Mouse (Mus musculus): Measurements from ENCODE around the gene Spindoc. TPM values are rescaled to one million over a fixed set of nuclear protein-coding genes. Genes with fewer than 3 reads are reported as not detected.

Gene Spindoc
- 48.2 and 49.2 TPM in 2 replicates for polyA plus RNA-seq (2012; rRNA removed)

DNA sequence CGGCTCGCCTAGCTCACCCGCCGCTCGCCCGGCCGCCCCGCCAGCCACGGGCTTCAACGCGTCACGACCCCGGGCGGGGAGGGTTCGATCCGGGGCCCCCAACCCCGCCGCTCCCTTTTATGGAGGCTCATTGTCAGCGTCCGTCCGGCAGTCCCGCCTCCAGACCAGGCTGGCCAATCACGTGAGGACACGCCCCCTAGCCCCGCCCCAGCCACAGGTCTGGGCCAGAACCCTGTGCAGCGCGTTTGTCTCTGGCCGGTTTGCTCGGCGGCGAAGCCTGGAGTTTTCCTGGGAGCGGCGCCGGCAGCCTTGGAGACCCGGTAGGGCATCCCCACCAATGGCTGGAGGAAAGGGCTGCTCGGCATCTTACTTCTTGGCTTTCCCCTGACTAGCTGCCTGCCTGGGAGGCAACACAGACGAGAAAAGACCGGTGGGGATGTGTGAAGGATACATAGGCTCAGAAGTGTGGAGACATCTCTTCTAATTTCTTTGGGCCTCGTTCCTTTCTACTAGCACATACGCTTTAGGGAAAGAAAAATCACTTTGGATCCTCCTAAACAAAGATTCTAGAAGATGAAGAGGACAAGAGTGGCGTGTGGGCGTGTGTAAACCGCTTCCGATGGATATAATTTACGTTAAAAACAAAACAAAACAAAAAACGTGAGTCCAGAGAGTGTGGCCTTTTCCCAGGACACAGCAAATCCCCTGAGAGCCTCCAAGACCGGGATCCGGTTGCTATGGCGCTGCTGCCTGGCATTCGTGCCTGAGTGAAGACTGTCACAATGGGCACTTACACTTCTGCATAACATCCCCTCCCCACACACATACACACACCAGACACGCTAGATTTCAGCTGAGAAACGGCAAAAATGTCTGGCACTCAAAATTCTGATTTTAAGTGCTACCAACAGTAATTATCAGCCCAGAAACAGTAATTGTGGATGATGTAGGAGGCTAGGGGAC, at the start of gene Spindoc:
Gene Spindoc (minus strand): TSS at position 92 of the 963 bp plus-strand sequence.
- peak; percentile 76 for TF ChIP-seq POLR2A (IDR thresholded peaks at IDR 0.05; ENCODE audit: borderline replicate concordance, extremely low read depth, insufficient read depth, insufficient read length, poor library complexity, severe bottlenecking)
- no peak for TF ChIP-seq CTCF (IDR thresholded peaks at IDR 0.05; ENCODE audit: borderline replicate concordance, extremely low read depth, insufficient read depth, insufficient read length)

DNA sequence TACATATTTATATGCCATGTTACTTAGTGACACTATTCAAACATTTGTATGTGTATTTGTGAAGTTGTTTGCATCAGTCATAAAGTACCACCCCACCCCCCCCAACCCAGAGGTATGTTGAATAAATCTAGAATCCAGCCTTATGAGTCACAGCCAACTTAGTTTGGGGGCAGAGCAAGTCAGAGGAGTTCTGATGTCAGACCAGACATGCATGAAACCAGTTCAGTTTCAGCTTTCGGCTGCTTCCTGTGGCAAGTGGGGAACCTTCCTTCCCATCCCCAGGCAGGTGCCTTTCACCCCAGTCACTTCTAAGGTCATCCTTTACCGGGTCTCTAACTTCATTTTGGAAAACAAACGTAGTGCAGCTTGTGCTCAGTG, 42.6 kb upstream of the Spindoc start:
- TF ChIP-seq CTCF (IDR thresholded peaks at IDR 0.05; ENCODE audit: borderline replicate concordance, extremely low read depth, insufficient read depth, insufficient read length): no peak
- no peak for TF ChIP-seq POLR2A (IDR thresholded peaks at IDR 0.05; ENCODE audit: borderline replicate concordance, extremely low read depth, insufficient read depth, insufficient read length, poor library complexity, severe bottlenecking)
- peak; percentile 22 for DNase-seq (ENCODE audit: low read depth)

More for the DNA sequence above, at the start of gene Spindoc:
- DNase-seq (ENCODE audit: low read depth): peak; percentile 98

DNA sequence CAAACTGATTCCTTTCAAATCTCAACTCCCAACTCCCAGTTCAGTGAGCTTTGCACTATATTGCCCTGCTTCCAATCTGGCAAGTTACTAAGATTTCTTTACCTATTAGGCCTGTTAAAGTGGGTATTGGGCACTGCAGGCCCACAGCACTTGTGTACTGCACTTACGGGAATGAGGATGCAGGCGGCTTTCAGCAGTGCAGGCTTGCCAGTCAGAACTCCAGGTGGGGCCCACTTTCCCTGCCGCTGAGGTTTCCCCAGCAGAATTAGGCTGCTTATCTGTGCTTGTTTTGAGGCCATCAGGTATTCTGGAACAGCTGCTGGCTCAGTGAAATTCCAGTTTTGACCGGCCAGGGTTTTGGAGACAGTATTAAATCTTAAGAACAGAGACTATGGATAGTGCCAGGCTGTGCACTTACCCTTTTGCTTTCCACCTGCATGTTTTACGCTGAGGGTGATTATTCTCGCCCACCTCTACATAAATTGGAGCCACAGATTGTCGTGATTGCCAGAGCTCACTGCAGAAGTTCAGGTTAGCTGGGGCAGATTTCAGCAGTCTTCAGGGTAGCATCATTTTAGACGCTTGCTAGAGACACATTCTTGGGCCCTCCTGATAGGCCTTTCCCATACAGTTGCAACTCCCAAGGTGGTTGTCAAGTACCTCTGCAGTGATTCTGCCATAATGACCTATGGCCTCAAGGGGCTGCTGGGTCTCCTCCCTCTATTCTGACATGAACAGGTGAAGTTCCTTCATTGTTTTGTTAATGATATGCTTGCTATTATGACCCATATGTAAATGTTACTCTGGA, 42.0 kb upstream of the Spindoc start:
- TF ChIP-seq POLR2A (IDR thresholded peaks at IDR 0.05; ENCODE audit: borderline replicate concordance, extremely low read depth, insufficient read depth, insufficient read length, poor library complexity, severe bottlenecking): no peak
- DNase-seq (ENCODE audit: low read depth): peak; percentile 59

DNA sequence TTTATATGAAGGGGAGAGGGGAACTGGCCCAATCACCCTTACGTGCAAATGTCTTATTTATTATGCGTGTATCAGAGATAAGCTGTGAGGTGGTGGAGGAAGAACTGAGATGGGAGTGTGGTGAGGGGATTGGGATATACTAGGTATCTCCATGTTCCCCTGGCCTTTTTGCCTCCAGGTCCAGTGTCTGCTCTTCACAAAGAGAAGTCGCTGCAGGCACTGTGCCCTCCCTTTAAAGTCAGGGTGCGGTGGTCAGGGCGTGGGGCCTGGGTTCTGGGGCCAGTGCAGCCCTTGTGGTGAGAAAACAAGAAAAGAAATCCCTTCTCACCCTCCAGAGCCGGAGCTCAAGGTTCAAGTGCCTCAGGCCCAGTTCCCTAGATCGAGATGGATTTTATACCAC, 41.3 kb upstream of the Spindoc start:
- DNase-seq (ENCODE audit: low read depth): peak; percentile 28
- TF ChIP-seq CTCF (IDR thresholded peaks at IDR 0.05; ENCODE audit: borderline replicate concordance, extremely low read depth, insufficient read depth, insufficient read length) (no peak), POLR2A (IDR thresholded peaks at IDR 0.05; ENCODE audit: borderline replicate concordance, extremely low read depth, insufficient read depth, insufficient read length, poor library complexity, severe bottlenecking) (no peak)

DNA sequence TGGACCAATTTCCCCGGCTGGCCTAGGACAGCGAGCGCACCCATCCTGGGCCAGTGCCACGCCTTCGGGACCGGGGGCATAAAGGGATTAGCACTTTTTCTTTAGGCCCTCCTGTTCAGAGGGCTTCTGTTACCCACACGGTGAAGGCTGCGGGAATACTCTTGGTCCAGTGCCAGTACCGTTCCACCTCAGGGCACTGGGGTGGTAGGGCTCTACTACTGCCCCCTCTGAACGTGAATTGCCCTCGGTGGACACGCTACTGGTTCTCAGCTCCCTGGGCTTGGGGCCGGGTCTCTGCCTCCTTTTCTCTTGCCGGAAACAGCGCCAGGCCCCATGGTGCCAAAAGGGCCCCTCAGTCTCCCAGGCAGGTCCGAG, 40.8 kb upstream of the Spindoc start:
- no peak for TF ChIP-seq POLR2A (IDR thresholded peaks at IDR 0.05; ENCODE audit: borderline replicate concordance, extremely low read depth, insufficient read depth, insufficient read length, poor library complexity, severe bottlenecking)
- TF ChIP-seq CTCF (IDR thresholded peaks at IDR 0.05; ENCODE audit: borderline replicate concordance, extremely low read depth, insufficient read depth, insufficient read length): no peak

DNA sequence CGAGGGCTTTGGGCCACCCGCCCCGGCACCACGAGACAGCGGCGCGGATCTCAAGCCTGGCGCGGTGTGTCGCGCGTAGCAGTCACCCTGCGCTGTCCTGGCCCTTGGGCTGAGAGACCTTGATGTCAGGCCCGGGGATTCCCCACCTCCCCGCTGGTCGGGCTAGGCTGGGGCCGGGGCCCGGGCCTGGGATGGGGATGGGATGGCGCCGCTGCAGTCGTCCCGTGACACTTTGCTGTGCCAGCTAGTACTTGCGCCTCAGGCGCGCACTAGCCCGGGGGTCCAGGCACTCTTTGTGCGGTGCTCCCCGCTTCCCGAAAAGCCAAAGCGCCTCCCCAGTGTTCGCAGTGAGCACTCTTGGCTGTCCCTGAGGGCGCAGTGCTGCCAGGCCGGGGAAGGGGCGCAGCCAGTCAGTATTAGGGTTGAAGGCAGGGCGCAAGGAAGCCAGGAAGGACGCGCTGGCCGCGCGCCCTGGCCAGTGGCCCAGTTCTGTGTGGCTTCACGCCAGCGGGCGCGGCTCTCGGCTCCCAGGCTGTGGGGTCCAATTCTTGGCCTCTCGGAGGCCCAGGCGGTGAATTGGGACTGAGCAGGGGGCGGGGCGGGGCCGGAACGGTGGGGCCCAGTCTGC, 40.3 kb upstream of the Spindoc start:
- no peak for TF ChIP-seq POLR2A (IDR thresholded peaks at IDR 0.05; ENCODE audit: borderline replicate concordance, extremely low read depth, insufficient read depth, insufficient read length, poor library complexity, severe bottlenecking)
- TF ChIP-seq CTCF (IDR thresholded peaks at IDR 0.05; ENCODE audit: borderline replicate concordance, extremely low read depth, insufficient read depth, insufficient read length): no peak

More for the DNA sequence above, 40.8 kb upstream of the Spindoc start:
- DNase-seq (ENCODE audit: low read depth): no peak

DNA sequence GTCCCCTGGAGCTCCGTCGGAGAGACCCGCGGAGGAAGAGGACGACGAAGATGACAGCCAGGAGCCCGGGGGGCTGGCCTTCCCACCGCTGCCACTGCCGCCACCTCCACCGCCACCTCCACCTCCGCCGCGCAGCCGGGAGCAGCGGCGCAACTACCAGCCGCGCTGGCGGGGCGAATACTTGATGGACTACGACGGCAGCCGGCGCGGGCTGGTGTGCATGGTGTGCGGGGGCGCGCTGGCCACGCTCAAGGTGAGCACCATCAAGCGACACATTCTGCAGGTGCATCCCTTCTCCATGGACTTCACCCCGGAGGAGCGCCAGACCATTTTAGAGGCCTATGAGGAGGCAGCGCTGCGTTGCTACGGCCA, 39.8 kb upstream of the Spindoc start:
- no peak for DNase-seq (ENCODE audit: low read depth)
- TF ChIP-seq POLR2A (IDR thresholded peaks at IDR 0.05; ENCODE audit: borderline replicate concordance, extremely low read depth, insufficient read depth, insufficient read length, poor library complexity, severe bottlenecking) (no peak), CTCF (IDR thresholded peaks at IDR 0.05; ENCODE audit: borderline replicate concordance, extremely low read depth, insufficient read depth, insufficient read length) (no peak)

More for the DNA sequence above, 40.3 kb upstream of the Spindoc start:
- DNase-seq (ENCODE audit: low read depth): peak; percentile 94

DNA sequence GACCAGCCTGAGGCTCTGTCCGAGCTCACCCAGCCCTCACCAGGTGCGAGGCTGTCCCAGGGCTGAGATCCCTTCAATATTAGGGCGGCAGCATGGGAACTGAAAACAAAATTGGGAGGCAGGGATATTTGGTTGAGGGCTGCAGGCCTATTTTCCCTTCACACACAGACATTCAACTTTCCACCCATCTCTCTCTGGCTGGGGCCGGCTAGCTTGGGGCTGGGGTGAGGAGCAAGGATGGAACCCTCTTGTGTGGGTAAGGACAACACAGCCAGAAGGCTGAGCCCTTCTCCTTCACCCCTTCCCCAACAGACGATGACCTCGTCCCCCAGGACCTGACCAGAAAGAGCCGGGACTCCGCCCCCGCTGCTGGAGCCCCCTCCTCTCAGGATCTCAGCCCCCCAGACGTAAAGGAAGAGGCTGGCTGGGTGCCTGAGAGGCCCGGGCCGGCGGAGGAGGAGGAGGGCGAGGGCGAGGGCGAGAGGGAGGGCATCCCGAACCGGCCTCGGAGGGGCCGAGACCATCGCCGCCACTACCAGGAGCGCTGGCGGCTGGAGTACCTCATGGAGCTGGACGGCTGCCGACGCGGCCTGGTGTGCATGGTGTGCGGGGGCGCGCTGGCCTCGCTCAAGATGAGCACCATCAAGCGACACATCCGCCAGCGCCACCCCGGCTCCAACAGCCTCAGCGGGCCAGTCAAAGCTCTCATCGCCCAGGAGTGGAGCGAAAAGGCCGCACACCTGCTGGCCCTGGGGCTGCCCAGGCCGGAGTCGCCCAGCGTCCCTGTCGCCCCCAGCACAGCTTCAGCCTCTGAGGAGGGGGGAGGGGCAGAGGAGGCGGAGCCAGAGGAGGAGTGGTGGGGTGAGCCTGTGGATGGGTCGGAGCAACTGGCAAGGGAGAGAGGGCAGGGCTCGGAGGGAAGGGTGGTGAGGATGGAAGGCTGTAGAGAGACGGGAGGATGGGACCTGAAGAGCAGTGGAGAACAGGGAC, 39.1 kb upstream of the Spindoc start:
- peak; percentile 91 for DNase-seq (ENCODE audit: low read depth)
- TF ChIP-seq POLR2A (IDR thresholded peaks at IDR 0.05; ENCODE audit: borderline replicate concordance, extremely low read depth, insufficient read depth, insufficient read length, poor library complexity, severe bottlenecking): no peak
- TF ChIP-seq CTCF (IDR thresholded peaks at IDR 0.05; ENCODE audit: borderline replicate concordance, extremely low read depth, insufficient read depth, insufficient read length): no peak

DNA sequence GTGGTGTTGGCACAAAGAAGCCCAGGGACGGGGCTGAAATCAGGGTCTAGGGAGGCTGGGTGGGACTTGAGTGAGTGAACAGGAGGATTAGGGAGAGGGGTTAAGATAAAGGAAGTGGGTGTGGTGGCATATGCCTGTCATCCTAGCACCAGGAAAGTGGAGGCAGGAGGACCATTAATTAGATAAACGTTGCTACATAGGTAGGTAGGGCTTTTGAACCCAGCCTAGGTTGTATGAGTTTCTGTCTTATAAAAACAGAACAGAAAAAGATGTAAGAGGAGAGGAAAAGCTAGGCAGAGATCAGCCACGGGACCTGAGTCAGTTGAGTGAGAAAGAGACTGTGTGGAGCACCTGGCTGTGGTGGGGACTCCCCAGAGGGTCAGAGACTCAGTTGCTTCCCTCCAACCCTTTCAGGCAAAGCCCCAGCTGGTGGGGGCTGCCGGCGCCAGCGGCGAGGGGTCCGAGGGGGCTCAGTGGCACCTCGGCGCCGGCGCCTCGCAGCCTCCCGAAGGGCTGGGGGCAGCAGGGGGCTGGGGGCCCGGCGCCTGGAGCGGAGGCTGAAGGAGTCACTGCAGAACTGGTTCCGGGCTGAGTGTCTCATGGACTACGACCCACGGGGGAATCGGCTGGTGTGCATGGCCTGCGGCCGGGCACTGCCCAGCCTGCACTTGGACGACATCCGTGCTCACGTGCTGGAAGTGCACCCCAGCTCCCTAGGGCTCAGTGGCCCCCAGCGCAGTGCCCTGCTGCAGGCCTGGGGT, 38.2 kb upstream of the Spindoc start:
- no peak for DNase-seq (ENCODE audit: low read depth)
- TF ChIP-seq CTCF (IDR thresholded peaks at IDR 0.05; ENCODE audit: borderline replicate concordance, extremely low read depth, insufficient read depth, insufficient read length) (no peak), POLR2A (IDR thresholded peaks at IDR 0.05; ENCODE audit: borderline replicate concordance, extremely low read depth, insufficient read depth, insufficient read length, poor library complexity, severe bottlenecking) (no peak)

Measured in brain, embryonic 14.5 days (tissue).